Mouse (Mus musculus) megakaryocyte, embryonic 14.5 days (primary cell): ENCODE results near the gene Borcs5.

ENCODE experiments used
- FLI1 ChIP-seq: IDR thresholded peaks from 2 replicates; pipeline ENCODE4 v1.6.1; 2012; ENCODE audit warnings: low read length, inconsistent platforms, mixed read lengths
- GATA1 ChIP-seq: IDR thresholded peaks from 3 replicates; pipeline ENCODE4 v1.6.1; 2012; ENCODE audit warnings: mixed read lengths, low read length, inconsistent platforms, borderline replicate concordance

DNA sequence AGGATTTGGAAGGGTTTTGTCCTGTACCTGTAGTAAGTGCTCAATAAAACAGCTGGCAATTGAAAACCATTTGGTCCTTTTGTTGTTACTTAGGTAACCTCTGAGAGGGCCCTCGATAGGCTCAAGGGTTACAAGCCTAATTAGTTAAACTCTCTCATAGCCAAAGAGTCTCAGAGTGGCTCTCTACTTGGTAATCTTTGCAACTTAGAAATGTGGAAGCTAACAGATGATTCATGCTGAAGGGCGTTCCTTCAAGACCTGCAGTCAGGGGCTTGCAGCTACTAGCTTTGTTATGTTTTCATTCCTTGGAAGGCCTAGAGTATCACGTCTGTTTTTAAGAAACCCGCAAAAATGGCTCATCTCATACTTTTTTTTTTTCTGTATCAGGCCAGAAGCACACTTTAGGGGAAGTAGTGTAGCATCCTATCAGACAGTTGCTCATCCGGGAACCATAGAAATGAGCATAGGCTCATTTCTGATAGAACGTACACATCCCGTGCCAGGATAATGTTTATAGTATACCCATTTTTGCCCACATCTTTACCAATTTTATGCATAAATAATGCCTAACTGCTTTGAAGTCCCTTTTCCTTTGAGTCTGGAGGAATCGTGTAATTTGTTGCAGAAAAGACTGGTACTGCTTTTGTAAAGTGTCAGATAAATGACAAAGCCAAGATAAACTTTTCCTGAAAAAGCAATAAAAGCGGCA lies 2.6 kb downstream of the Borcs5 start:
- no peak for TF ChIP-seq GATA1
- no peak for TF ChIP-seq FLI1
